ENCODE assay signal across 9 mouse cellular contexts in genomic region chr7:66342323-66342722, GRCm38 (mm10). TPM values are rescaled to one million over a fixed set of nuclear protein-coding genes. Genes with fewer than 3 reads are reported as not detected.
A peak's percentile ranks its signal among the peaks of the same experiment; 100 is the strongest.
DNase-seq lines count a peak whose midpoint lies in the region; ATAC-seq and TF ChIP-seq lines count a peak whose summit lies in the region.
"Had no signal": no experiment of that assay in that cellular context is flagged by ENCODE, and none has a peak within 500 bp of the region (broad histone marks: within the 10 kb centered on the region; RNA-seq: fewer than 3 reads in every experiment).

No protein-coding gene starts in this region.

- intact Hi-C loops in heart, adult 2 months (cut with DNase I): loop anchor here (1.0 to 5.0 kb wide), 2 partner anchors 32 to 45 kb away; partner anchors contain the start of gene Lrrk1

- no peaks in the 10 kb centered on the region for H3K36me3 ChIP-seq in heart, adult 2 months (ENCODE audit: control insufficient read depth, insufficient read depth, low read length)
- no peaks in the 10 kb centered on the region for H3K36me3 ChIP-seq in heart, embryonic 11.5 days (ENCODE audit: control insufficient read depth, insufficient read depth, low read length)
- H3K36me3 ChIP-seq in embryonic facial prominence, embryonic 10.5 days (replicated peaks): no peaks in the 10 kb centered on the region

- no peak for TF ChIP-seq EP300 in heart, adult 2 months (IDR thresholded peaks at IDR 0.05; ENCODE audit: insufficient read depth, low read depth, low read length)

- no peaks in the 10 kb centered on the region for H3K9me3 ChIP-seq in heart, embryonic 11.5 days (replicated peaks; ENCODE audit: control insufficient read depth, low read length)
- H3K9me3 ChIP-seq in embryonic facial prominence, embryonic 10.5 days: no peaks in the 10 kb centered on the region

- H3K4me1 ChIP-seq in heart, adult 2 months (ENCODE audit: control insufficient read depth, insufficient read depth, low read length): peaks cover 12% of the 10 kb centered on the region
- 0 out of 2 replicates have a peak, but pooled peaks cover 2% of the 10 kb centered on the region for H3K4me1 ChIP-seq in heart, embryonic 11.5 days (ENCODE audit: control insufficient read depth, insufficient read depth, low read length)
- peaks cover 7% of the 10 kb centered on the region; the same call in 1 of the 2 replicates for H3K4me1 ChIP-seq in embryonic facial prominence, embryonic 10.5 days

- no peak for ATAC-seq in heart, embryonic 11.5 days (replicated peaks; ENCODE audit: insufficient number of reproducible peaks, low FRiP score, low TSS enrichment)

- H3K27me3 ChIP-seq in heart, adult 2 months (ENCODE audit: control insufficient read depth, insufficient read depth, low read length): no peaks in the 10 kb centered on the region
- H3K27me3 ChIP-seq in heart, embryonic 11.5 days (ENCODE audit: control insufficient read depth, insufficient read depth, low read length): no peaks in the 10 kb centered on the region
- H3K27me3 ChIP-seq in embryonic facial prominence, embryonic 10.5 days (replicated peaks; ENCODE audit: low read depth, poor library complexity, severe bottlenecking): no peaks in the 10 kb centered on the region

- H3K27ac ChIP-seq in heart, adult 2 months: no peak overlapping the region; the same call in 1 of the 2 replicates
- no peak overlapping the region for H3K27ac ChIP-seq in heart, embryonic 11.5 days (ENCODE audit: low read depth, low read length)
- no peak overlapping the region for H3K27ac ChIP-seq in embryonic facial prominence, embryonic 10.5 days (replicated peaks)

- 38% methylated on average over 4 of the region's 4 CpGs for whole genome bisulfite sequencing in heart, adult 2 months
- 31% methylated on average over 4 of the region's 4 CpGs for WGBS in heart, embryonic 11.5 days (ENCODE audit: insufficient replicate concordance)
- 38% methylated on average over 4 of the region's 4 CpGs for WGBS in embryonic facial prominence, embryonic 10.5 days

- H3K9ac ChIP-seq in heart, adult 2 months (ENCODE audit: low read depth, low read length): no peak overlapping the region; the same call in 1 of the 2 replicates
- no peak overlapping the region for H3K9ac ChIP-seq in heart, embryonic 11.5 days (ENCODE audit: low read depth, low read length)

- H3K4me2 ChIP-seq in heart, embryonic 11.5 days: no peak overlapping the region

- H3K4me3 ChIP-seq in heart, adult 2 months: no peak overlapping the region
- no peak overlapping the region for H3K4me3 ChIP-seq in heart, embryonic 11.5 days (ENCODE audit: low read depth, low read length)
- H3K4me3 ChIP-seq in embryonic facial prominence, embryonic 10.5 days: no peak overlapping the region

- H3K79me2 ChIP-seq in heart, adult 2 months (replicated peaks; ENCODE audit: control insufficient read depth, insufficient read depth, low read length): no peaks in the 10 kb centered on the region

- no peak for TF ChIP-seq POLR2A in heart, adult 2 months (IDR thresholded peaks at IDR 0.05; ENCODE audit: insufficient read depth, low read depth, low read length)

- peak; percentile 77 for TF ChIP-seq CTCF in heart, adult 2 months (IDR thresholded peaks at IDR 0.05)

- DNase-seq in heart, adult 2 months: peak; percentile 66 to 82
- DNase-seq in A20 (ENCODE audit: low read depth, low spot score): peak; percentile 53
- peak; percentile 68 to 87 for DNase-seq in adrenal gland, adult (ENCODE audit: inconsistent age in 2 of 2, low spot score in 1 of 2)
- DNase-seq in embryonic facial prominence, embryonic 10.5 days (ENCODE audit: low spot score): peak; percentile 56
- DNase-seq in kidney, postnatal 36 days: peak; percentile 62 to 82
- DNase-seq in lung, postnatal 25 days (ENCODE audit: low spot score): peak; percentile 80
- DNase-seq in testis, postnatal 14 days (ENCODE audit: low spot score): peak; percentile 40

RNA-seq across cellular contexts. Expression of gene Gm10974, which starts 23.4 kb away (rescaled TPM):
- not detected for total RNA-seq in heart, adult 2 months (2021)
- not detected in 2 replicates for polyA plus RNA-seq in heart, adult 2 months (2012; rRNA removed)
- not detected in 2 replicates for polyA plus RNA-seq in heart, embryonic 11.5 days (2014; fragmentation: Nextera tagmentation; extraction: Ambion mirVana)
- not detected in 2 replicates for polyA plus RNA-seq in embryonic facial prominence, embryonic 10.5 days (2016; fragmentation: Nextera tagmentation; extraction: Ambion mirVana)
- polyA plus RNA-seq: stomach, embryonic 14.5 days had no signal

RNA-seq across cellular contexts. Expression of gene Lrrk1, which starts 45.8 kb away (rescaled TPM):
- total RNA-seq in heart, adult 2 months (2021): 1 to 10 TPM; 7.8 to 9.6 TPM
- 11.0 and 12.0 TPM in 2 replicates for polyA plus RNA-seq in heart, adult 2 months (2012; rRNA removed)
- polyA plus RNA-seq in heart, embryonic 11.5 days (2014; fragmentation: Nextera tagmentation; extraction: Ambion mirVana): 6.3 and 7.8 TPM in 2 replicates
- polyA plus RNA-seq in embryonic facial prominence, embryonic 10.5 days (2016; fragmentation: Nextera tagmentation; extraction: Ambion mirVana): 8.5 and 8.7 TPM in 2 replicates
